Mouse (Mus musculus) cerebellum, adult 2 months (tissue): ENCODE results near the gene Plekhg3.

Experiments used
- CTCF ChIP-seq: fragments of 200-500 bp; IDR thresholded peaks from 2 replicates; pipeline ENCODE4 v1.5.1; 2011; ENCODE audit warnings: low read depth, mild to moderate bottlenecking, control low read depth, low read length, moderate library complexity, borderline replicate concordance; ENCODE audit not compliant: insufficient read depth
- POLR2A ChIP-seq: fragments of 200-500 bp; IDR thresholded peaks from 2 replicates; pipeline ENCODE4 v1.6.1; 2011; ENCODE audit warnings: low read length, control low read depth, borderline replicate concordance; ENCODE audit not compliant: insufficient read depth

GRCm38 (mm10) chr12:76540701-76541221, 10.1 kb downstream of the Plekhg3 start:
- TF ChIP-seq POLR2A (no peak), CTCF (no peak)
